Mouse (Mus musculus): Measurements from ENCODE around the gene Gm20388.

DNA sequence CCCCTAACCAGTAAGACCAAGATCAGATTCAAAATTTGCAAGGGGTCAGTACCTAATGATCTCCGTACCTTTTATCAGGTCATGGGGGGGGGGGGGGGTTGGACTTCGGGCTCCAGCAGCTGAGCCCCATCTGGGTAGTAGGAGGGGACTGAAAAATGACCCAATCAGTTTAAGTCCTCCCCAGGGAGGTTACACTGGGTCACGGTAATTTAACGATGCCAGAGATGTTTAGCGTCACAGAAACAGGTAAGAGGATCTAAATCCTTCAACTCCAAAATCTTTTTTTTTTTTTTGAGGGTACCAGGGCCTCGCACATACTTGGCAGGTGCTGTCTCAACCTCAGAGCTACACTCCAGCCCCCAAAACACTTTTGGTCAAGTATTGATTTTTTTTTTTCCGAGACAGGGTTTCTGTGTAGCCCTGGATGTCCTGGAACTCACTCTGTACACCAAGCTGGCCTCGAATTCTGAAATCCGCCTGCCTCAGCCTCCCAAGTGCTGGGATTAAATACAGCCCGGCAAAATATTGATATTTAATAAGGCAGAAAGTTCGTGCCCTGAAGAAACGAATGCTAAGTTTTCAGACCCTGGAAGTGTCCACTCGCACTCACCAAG lies 2465.2 kb downstream of the Gm20388 start:
- TF ChIP-seq EP300 (IDR thresholded peaks at IDR 0.05; ENCODE audit: low read depth) (no peak), CTCF (IDR thresholded peaks at IDR 0.05; ENCODE audit: low read depth) (no peak)
